Mouse (Mus musculus): ENCODE data around the gene Atg7. TPM values are rescaled to one million over a fixed set of nuclear protein-coding genes. Genes with fewer than 3 reads are reported as not detected.

Atg7 gene
- total RNA-seq, 2 experiments from 2014 or later = 26.0 to 26.4 TPM

GRCm38 (mm10) chr6:114906209-114906608 is 263.3 kb downstream of the Atg7 start:
- DNase-seq (ENCODE audit: low spot score in 2 of 2) = no peak
- intact Hi-C loops (cut with DNase I) = no loop called here

- no peak for DNase-seq (ENCODE audit: low spot score in 2 of 2)
- intact Hi-C loops (cut with DNase I) = no loop called here
Observed at GRCm38 (mm10) chr6:114907459-114907858, 264.6 kb downstream of the Atg7 start.

- no peak for DNase-seq (ENCODE audit: low spot score in 2 of 2)
- intact Hi-C loops (cut with DNase I) = no loop called here
Observed at GRCm38 (mm10) chr6:114909801-114910200, 266.9 kb downstream of the Atg7 start.

Other genes with a start within 250 kb of the Atg7 start
- 10 to 100 TPM; 21.4 to 27.1 TPM for gene Hrh1, start 245.2 kb upstream of the Atg7 start, total RNA-seq (2021)